Mouse (Mus musculus) hindbrain, embryonic 14.5 days (tissue): Measurements from ENCODE around the gene Thap4. TPM values are rescaled to one million over a fixed set of nuclear protein-coding genes. Genes with fewer than 3 reads are reported as not detected.
A peak's percentile ranks its signal among the peaks of the same experiment; 100 is the strongest.
"Not testable (repeated sequence)": the region's sequence is repeated elsewhere in the genome, so short reads cannot be mapped to it uniquely, and the experiment has no call there.

Experiments
- ATAC-seq: fragments of 200-750 bp; cut with Nextera tagmentation; 2 replicates; pipeline ENCODE4 v1.8.0; 2017; ENCODE audit warnings: moderate number of reproducible peaks, mild to moderate bottlenecking, moderate TSS enrichment, moderate library complexity; ENCODE audit not compliant: low FRiP score
- DNase-seq: peaks from one replicate; pipeline ENCODE4 v3.0.0-alpha.2; 2015; ENCODE audit warnings: low spot score
- H3K27ac ChIP-seq: fragments of 300-500 bp; sonication (generic); 2 replicates; pipeline ENCODE4 v1.5.1; 2014; ENCODE audit warnings: mild to moderate bottlenecking, moderate library complexity
- H3K27me3 ChIP-seq: fragments of 300-500 bp; sonication (generic); 2 replicates; pipeline ENCODE4 v1.6.1; 2014; ENCODE audit warnings: mild to moderate bottlenecking, low read length, mixed read lengths; ENCODE audit not compliant: control insufficient read depth, insufficient read depth
- H3K36me3 ChIP-seq: fragments of 300-500 bp; sonication (generic); replicated peaks from 2 replicates; pipeline ENCODE4 v1.6.1; 2014; ENCODE audit not compliant: control insufficient read depth, insufficient read depth
- H3K4me1 ChIP-seq: fragments of 300-500 bp; sonication (generic); replicated peaks from 2 replicates; pipeline ENCODE4 v1.6.1; 2014; ENCODE audit warnings: antibody characterized with exemption, low read length, mixed read lengths; ENCODE audit not compliant: control insufficient read depth, insufficient read depth
- H3K4me2 ChIP-seq: fragments of 300-500 bp; sonication (generic); replicated peaks from 2 replicates; pipeline ENCODE4 v1.6.1; 2014; ENCODE audit warnings: mild to moderate bottlenecking, moderate library complexity
- H3K4me3 ChIP-seq: fragments of 300-500 bp; sonication (generic); replicated peaks from 2 replicates; pipeline ENCODE4 v1.5.1; 2014; ENCODE audit warnings: mild to moderate bottlenecking, low read length
- H3K9ac ChIP-seq: fragments of 300-500 bp; sonication (generic); 2 replicates; pipeline ENCODE4 v1.6.1; 2014
- H3K9me3 ChIP-seq: fragments of 300-500 bp; sonication (generic); 2 replicates; pipeline ENCODE4 v1.6.1; 2016; ENCODE audit warnings: low read length; ENCODE audit not compliant: control insufficient read depth
- WGBS: fragments of 180-500 bp; shearing (Covaris S2); extraction: QIAGEN DNeasy Blood & Tissue Kit; methylation state at CpG from one replicate; pipeline ENCODE4 v1.1.7; 2014; 5-methylcytosine and 5-hydroxymethylcytosine counted together
- polyA plus RNA-seq: library from polyadenylated mRNA; unstranded; fragments of >200 nt; fragmentation: Nextera tagmentation; extraction: Ambion mirVana; gene quantifications from 2 replicates; pipeline ENCODE4 v1.2.1, GENCODE M21; 2014

The Thap4 gene
- polyA plus RNA-seq, 1 experiment from 2014 or later: 40.6 TPM

GRCm38 (mm10) chr1:93669941-93670340 lies 84.7 kb downstream of the Thap4 start:
- Histone ChIP-seq H3K27ac (no peak overlapping the region), H3K9ac (no peak overlapping the region), H3K27me3 (no peaks in the 10 kb centered on the region), H3K4me1 (peaks cover 9% of the 10 kb centered on the region; the same call in 1 of the 2 replicates), H3K4me2 (no peak overlapping the region), H3K4me3 (no peak overlapping the region), H3K9me3 (no peaks in the 10 kb centered on the region), H3K36me3 (no peaks in the 10 kb centered on the region)
- DNase-seq: no peak
- no peak for ATAC-seq

GRCm38 (mm10) chr1:93668791-93669548 lies 85.7 kb downstream of the Thap4 start:
- Histone ChIP-seq H3K9ac (peak overlapping the region; percentile 50), H3K4me3 (peak overlapping the region; percentile 28), H3K36me3 (no peaks in the 10 kb centered on the region), H3K9me3 (no peaks in the 10 kb centered on the region), H3K27me3 (no peaks in the 10 kb centered on the region), H3K4me2 (peak overlapping the region; percentile 56), H3K27ac (peak overlapping the region; percentile 57; the same call in 1 of the 2 replicates), H3K4me1 (peaks cover 9% of the 10 kb centered on the region; the same call in 1 of the 2 replicates)
- WGBS: 9% methylated on average over 17 of the region's 17 CpGs
- ATAC-seq: peak; percentile 82
- DNase-seq: peak; percentile 72

GRCm38 (mm10) chr1:93667760-93668400 lies 86.8 kb downstream of the Thap4 start:
- DNase-seq (no peak), ATAC-seq (no peak)
- H3K27me3 ChIP-seq: no peaks in the 10 kb centered on the region
- H3K9me3 ChIP-seq: no peaks in the 10 kb centered on the region
- no peak overlapping the region for H3K27ac ChIP-seq
- no peak overlapping the region for H3K4me2 ChIP-seq
- 30% methylated on average over 13 of the region's 13 CpGs for WGBS
- no peaks in the 10 kb centered on the region for H3K36me3 ChIP-seq
- no peak overlapping the region for H3K9ac ChIP-seq
- no peak overlapping the region for H3K4me3 ChIP-seq
- H3K4me1 ChIP-seq: peaks cover 9% of the 10 kb centered on the region; the same call in 1 of the 2 replicates

GRCm38 (mm10) chr1:93658559-93658958 lies 96.1 kb downstream of the Thap4 start, which contains the start of gene Stk25:
Gene Stk25 (minus strand): TSS chr1:93658659.
- not testable (repeated sequence) for H3K27me3 ChIP-seq, H3K9ac ChIP-seq, H3K9me3 ChIP-seq, H3K4me1 ChIP-seq, DNase-seq, H3K27ac ChIP-seq, H3K4me2 ChIP-seq, ATAC-seq, H3K36me3 ChIP-seq, H3K4me3 ChIP-seq

GRCm38 (mm10) chr1:93657025-93657360 lies 97.7 kb downstream of the Thap4 start:
- Histone ChIP-seq H3K36me3 (no peaks in the 10 kb centered on the region), H3K4me1 (no peaks in the 10 kb centered on the region), H3K27me3 (no peaks in the 10 kb centered on the region), H3K4me3 (no peak overlapping the region), H3K27ac (no peak overlapping the region), H3K9ac (no peak overlapping the region), H3K9me3 (no peaks in the 10 kb centered on the region), H3K4me2 (no peak overlapping the region)
- WGBS: 78% methylated on average over 5 of the region's 5 CpGs
- no peak for DNase-seq
- no peak for ATAC-seq

GRCm38 (mm10) chr1:93656325-93657024 lies 98.2 kb downstream of the Thap4 start:
- no peaks in the 10 kb centered on the region for H3K4me1 ChIP-seq
- no peak overlapping the region for H3K4me3 ChIP-seq
- no peaks in the 10 kb centered on the region for H3K36me3 ChIP-seq
- no peaks in the 10 kb centered on the region for H3K27me3 ChIP-seq
- peaks cover 2% of the 10 kb centered on the region; the same call in 1 of the 2 replicates for H3K9me3 ChIP-seq
- H3K27ac ChIP-seq: no peak overlapping the region
- 73% methylated on average over 7 of the region's 7 CpGs for WGBS
- H3K4me2 ChIP-seq: no peak overlapping the region
- DNase-seq: no peak
- no peak for ATAC-seq
- no peak overlapping the region for H3K9ac ChIP-seq

- ATAC-seq (no peak), DNase-seq (no peak)
- Histone ChIP-seq H3K4me3 (no peak overlapping the region), H3K4me2 (no peak overlapping the region), H3K9me3 (peaks cover 3% of the 10 kb centered on the region; the same call in 1 of the 2 replicates), H3K36me3 (no peaks in the 10 kb centered on the region), H3K27ac (no peak overlapping the region), H3K9ac (no peak overlapping the region), H3K4me1 (no peaks in the 10 kb centered on the region), H3K27me3 (no peaks in the 10 kb centered on the region)
- WGBS: 95% methylated on average over 2 of the region's 2 CpGs
Observed at GRCm38 (mm10) chr1:93654798-93655197, 99.9 kb downstream of the Thap4 start.

GRCm38 (mm10) chr1:93654275-93654674 lies 100.4 kb downstream of the Thap4 start:
- no peak overlapping the region for H3K27ac ChIP-seq
- ATAC-seq: no peak
- no peaks in the 10 kb centered on the region for H3K36me3 ChIP-seq
- H3K9me3 ChIP-seq: peaks cover 3% of the 10 kb centered on the region; the same call in 1 of the 2 replicates
- no peaks in the 10 kb centered on the region for H3K4me1 ChIP-seq
- no peak overlapping the region for H3K9ac ChIP-seq
- H3K4me3 ChIP-seq: no peak overlapping the region
- DNase-seq: no peak
- H3K4me2 ChIP-seq: no peak overlapping the region
- 63% methylated on average over 2 of the region's 2 CpGs for WGBS
- no peaks in the 10 kb centered on the region for H3K27me3 ChIP-seq
